Mouse (Mus musculus): ENCODE data around the gene Hoxd10. TPM values are rescaled to one million over a fixed set of nuclear protein-coding genes. Genes with fewer than 3 reads are reported as not detected.
A peak's percentile ranks its signal among the peaks of the same experiment; 100 is the strongest.

Hoxd10 gene
- polyA plus RNA-seq, 1 experiment from 2014 or later: 0.13 TPM

GRCm38 (mm10) chr2:74656632-74657021 lies 35.1 kb upstream of the Hoxd10 start:
- no peak for TF ChIP-seq CTCF (IDR thresholded peaks at IDR 0.05)
- ATAC-seq: no peak
- ChIA-PET CTCF (no interaction called here), POLR2A (no interaction called here)
- in situ Hi-C loops (cut with MboI; ENCODE audit: low pct_unique_long_range_greater_than_20kb): loop anchor here (25.0 kb wide), 2 partner anchors 869 to 1094 kb away; partner anchors contain the start of gene Chn1
- peaks cover 85% of the 10 kb centered on the region for H3K27me3 ChIP-seq
- DNase-seq (ENCODE audit: low read depth, low spot score): no peak

GRCm38 (mm10) chr2:74657251-74658023 lies 34.3 kb upstream of the Hoxd10 start:
- in situ Hi-C loops (cut with MboI; ENCODE audit: low pct_unique_long_range_greater_than_20kb): loop anchor here (25.0 kb wide), 2 partner anchors 870 to 1095 kb away; partner anchors contain the start of gene Chn1
- POLR2A ChIA-PET: no interaction called here
- H3K27me3 ChIP-seq: peaks cover 84% of the 10 kb centered on the region
- TF ChIP-seq CTCF (IDR thresholded peaks at IDR 0.05): no peak
- ATAC-seq (no peak), DNase-seq (ENCODE audit: low read depth, low spot score) (no peak)
- CTCF ChIA-PET: no interaction called here

DNA sequence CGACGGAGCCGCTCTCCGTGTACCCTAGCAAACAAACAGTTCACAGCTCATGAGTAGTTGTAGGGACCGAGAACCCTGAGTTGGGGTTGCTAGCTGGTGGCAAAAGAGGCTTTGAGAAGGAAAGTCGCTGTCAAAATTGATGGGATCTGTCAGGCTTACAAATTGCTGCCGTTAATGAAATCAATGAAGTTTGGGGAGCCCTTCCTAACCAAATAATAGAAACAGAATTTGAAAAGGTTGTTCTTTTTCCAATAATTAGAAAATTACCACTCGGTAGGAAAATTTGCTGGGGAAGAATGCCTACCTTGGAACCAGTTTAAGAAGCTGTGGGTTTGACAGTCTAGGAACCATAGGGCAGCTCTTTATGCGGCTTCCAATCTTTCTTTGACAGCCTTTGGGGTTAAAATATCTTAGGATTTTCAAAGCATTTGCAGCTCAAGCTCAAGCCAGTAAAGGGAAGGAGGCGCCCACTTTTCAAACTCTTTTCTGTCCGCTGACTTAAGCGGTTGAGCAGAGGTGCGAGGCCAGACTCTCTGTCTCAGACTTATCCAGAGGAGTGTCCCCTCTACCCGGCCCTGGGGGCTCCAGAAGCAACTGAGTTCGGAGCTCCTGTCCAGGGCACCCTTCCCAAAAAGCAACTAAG lies 33.6 kb upstream of the Hoxd10 start:
- CTCF ChIA-PET: no interaction called here
- no peak for DNase-seq (ENCODE audit: low read depth, low spot score)

GRCm38 (mm10) chr2:74658667-74659371 lies 32.9 kb upstream of the Hoxd10 start:
- no peak for TF ChIP-seq CTCF (IDR thresholded peaks at IDR 0.05)
- CTCF ChIA-PET: no interaction called here
- peaks cover 75% of the 10 kb centered on the region for H3K27me3 ChIP-seq
- POLR2A ChIA-PET: no interaction called here
- ATAC-seq: no peak
- in situ Hi-C loops (cut with MboI; ENCODE audit: low pct_unique_long_range_greater_than_20kb): loop anchor here (25.0 kb wide), 2 partner anchors 872 to 1097 kb away; partner anchors contain the start of gene Chn1
- no peak for DNase-seq (ENCODE audit: low read depth, low spot score)

More for the DNA sequence above, 33.6 kb upstream of the Hoxd10 start:
- POLR2A ChIA-PET: no interaction called here
- ATAC-seq: no peak
- TF ChIP-seq CTCF (IDR thresholded peaks at IDR 0.05): no peak
- peaks cover 81% of the 10 kb centered on the region for H3K27me3 ChIP-seq
- in situ Hi-C loops (cut with MboI; ENCODE audit: low pct_unique_long_range_greater_than_20kb): loop anchor here (25.0 kb wide), 2 partner anchors 871 to 1096 kb away; partner anchors contain the start of gene Chn1

- in situ Hi-C loops (cut with MboI; ENCODE audit: low pct_unique_long_range_greater_than_20kb): loop anchor here (5.0 to 25.0 kb wide), 5 partner anchors 362 to 1097 kb away; partner anchors contain the start of gene Chn1
- POLR2A ChIA-PET: no interaction called here
- ATAC-seq (no peak), DNase-seq (ENCODE audit: low read depth, low spot score) (no peak)
- H3K27me3 ChIP-seq: peaks cover 72% of the 10 kb centered on the region
- TF ChIP-seq CTCF (IDR thresholded peaks at IDR 0.05): no peak
- CTCF ChIA-PET: no interaction called here
Measured at GRCm38 (mm10) chr2:74659507-74660005, 32.2 kb upstream of the Hoxd10 start, which contains the start of gene Evx2. Evx2 (minus strand) TSS chr2:74659557.

DNA sequence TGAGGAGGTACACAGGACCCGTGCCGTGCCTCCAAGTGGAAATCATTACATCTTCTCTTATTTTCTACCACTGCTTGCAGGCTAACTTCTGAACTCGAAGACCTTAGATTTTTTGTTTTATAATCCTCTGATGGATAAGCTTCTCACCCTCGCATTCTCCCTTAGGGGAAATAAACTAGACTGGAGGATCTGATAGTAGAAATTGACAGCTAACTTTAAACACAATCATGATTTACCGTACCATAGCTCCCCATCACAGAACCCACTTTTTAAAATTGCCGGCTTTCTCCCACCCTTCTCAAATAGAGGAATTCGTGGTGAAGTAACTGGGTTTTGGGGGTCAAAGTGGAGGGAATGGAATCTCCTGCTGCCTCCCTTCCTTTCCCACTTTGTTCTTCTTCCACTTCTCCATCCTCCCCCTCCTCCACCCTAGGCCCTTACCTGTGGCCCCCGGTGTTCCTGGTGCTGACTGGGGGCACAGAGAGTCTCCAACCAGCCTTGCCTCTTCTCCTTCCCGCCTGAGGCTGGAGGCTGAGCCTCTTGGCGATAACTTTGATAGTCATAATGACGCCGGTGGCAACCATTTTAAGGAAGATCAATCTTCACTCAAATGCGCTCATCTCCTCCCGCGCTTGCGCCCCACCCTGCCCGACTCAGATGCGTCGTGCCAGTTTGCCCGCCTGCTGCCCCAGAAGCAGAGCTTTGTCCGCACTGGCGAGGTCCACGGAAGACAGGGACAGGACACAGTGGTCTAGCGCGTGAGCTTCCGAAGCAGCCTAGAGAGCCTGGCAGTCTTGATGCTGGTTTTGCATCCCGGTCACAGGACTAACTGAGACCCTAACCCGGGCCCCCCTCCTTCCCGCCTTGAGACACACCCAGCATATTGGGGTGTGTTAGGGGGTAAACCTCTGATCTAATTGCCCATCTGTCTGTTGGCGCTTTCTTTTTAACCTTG lies 31.0 kb upstream of the Hoxd10 start:
- POLR2A ChIA-PET: no interaction called here
- peaks cover 79% of the 10 kb centered on the region for H3K27me3 ChIP-seq
- CTCF ChIA-PET: interaction anchor here (1.3 to 1.5 kb wide), 3 partner anchors 9 to 696 kb away, joined by 3 to 4 read pairs (median 4); no protein-coding TSS in a partner anchor
- no peak for DNase-seq (ENCODE audit: low read depth, low spot score)
- ATAC-seq: no peak
- in situ Hi-C loops (cut with MboI; ENCODE audit: low pct_unique_long_range_greater_than_20kb): loop anchor here (5.0 to 25.0 kb wide), 5 partner anchors 363 to 1098 kb away; partner anchors contain the start of gene Chn1
- TF ChIP-seq CTCF (IDR thresholded peaks at IDR 0.05): no peak

GRCm38 (mm10) chr2:74661685-74662084 lies 30.0 kb upstream of the Hoxd10 start:
- ChIA-PET CTCF (interaction anchor here (0.8 to 1.5 kb wide), 4 partner anchors 361 to 697 kb away, joined by 3 to 4 read pairs (median 4); no protein-coding TSS in a partner anchor), POLR2A (no interaction called here)
- H3K27me3 ChIP-seq: peaks cover 82% of the 10 kb centered on the region
- TF ChIP-seq CTCF (IDR thresholded peaks at IDR 0.05): peak; percentile 69
- ATAC-seq (no peak), DNase-seq (ENCODE audit: low read depth, low spot score) (no peak)
- in situ Hi-C loops (cut with MboI; ENCODE audit: low pct_unique_long_range_greater_than_20kb): loop anchor here (5.0 to 25.0 kb wide), 5 partner anchors 364 to 1099 kb away; partner anchors contain the start of gene Chn1

DNA sequence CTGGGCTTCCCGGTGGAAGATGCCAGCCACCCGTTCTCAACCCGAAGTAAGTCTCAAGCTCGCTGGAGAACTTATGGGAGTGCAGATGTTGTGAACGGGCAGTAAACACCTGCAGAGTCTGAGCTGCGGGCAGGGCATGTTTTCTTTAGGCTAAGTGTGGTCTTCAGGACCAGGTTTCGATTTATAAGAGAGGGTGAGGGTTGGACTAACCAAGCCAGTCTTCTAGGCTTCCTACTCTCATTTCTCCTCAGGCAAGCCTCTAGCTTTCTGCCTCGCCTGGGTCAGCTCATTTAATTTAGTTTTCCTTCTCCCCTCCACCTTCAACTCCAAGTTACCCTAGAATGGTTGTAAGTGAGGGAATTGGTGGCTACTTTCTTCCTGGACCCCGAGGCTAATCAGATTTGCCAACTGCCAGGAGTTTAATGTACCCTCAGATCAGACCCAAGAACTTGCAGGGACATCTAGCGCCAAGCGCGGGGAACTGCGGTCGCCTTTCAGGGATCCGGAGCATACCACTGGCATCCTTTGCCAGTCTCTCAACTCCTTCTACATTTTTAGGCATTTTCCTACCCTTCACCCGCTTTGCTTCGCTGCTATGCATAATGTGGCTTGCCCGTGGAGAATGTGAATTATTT lies 28.3 kb upstream of the Hoxd10 start:
- ChIA-PET CTCF (interaction anchor here (0.6 to 1.4 kb wide), 3 partner anchors 9 to 698 kb away, joined by 3 read pairs; no protein-coding TSS in a partner anchor), POLR2A (no interaction called here)
- ATAC-seq: peak; percentile 78
- H3K27me3 ChIP-seq: peaks cover 71% of the 10 kb centered on the region
- TF ChIP-seq CTCF (IDR thresholded peaks at IDR 0.05): peak; percentile 87
- in situ Hi-C loops (cut with MboI; ENCODE audit: low pct_unique_long_range_greater_than_20kb): loop anchor here (5.0 to 25.0 kb wide), 5 partner anchors 366 to 1101 kb away; partner anchors contain the start of gene Chn1
- DNase-seq (ENCODE audit: low read depth, low spot score): no peak

GRCm38 (mm10) chr2:74666411-74666810 lies 25.3 kb upstream of the Hoxd10 start:
- TF ChIP-seq CTCF (IDR thresholded peaks at IDR 0.05): no peak
- POLR2A ChIA-PET: no interaction called here
- peaks cover 67% of the 10 kb centered on the region for H3K27me3 ChIP-seq
- CTCF ChIA-PET: no interaction called here
- ATAC-seq (no peak), DNase-seq (ENCODE audit: low read depth, low spot score) (no peak)
- in situ Hi-C loops (cut with MboI; ENCODE audit: low pct_unique_long_range_greater_than_20kb): loop anchor here (25.0 kb wide), 2 partner anchors 879 to 1104 kb away; partner anchors contain the start of gene Chn1

Measured in Patski (cell line).